Mouse (Mus musculus): ENCODE results near the gene Olfr503.
"Not testable (repeated sequence)": the region's sequence is repeated elsewhere in the genome, so short reads cannot be mapped to it uniquely, and the experiment has no call there.

The Olfr503 gene

GRCm38 (mm10) chr7:108544227-108544626, at the start of gene Olfr503:
Gene Olfr503, plus strand, starts transcription at chr7:108544527.
- DNase-seq (ENCODE audit: low read depth): not testable (repeated sequence)

- DNase-seq (ENCODE audit: low read depth): no peak
These were observed 19.4 kb upstream of the Olfr503 start, which contains the start of gene Olfr502 for GRCm38 (mm10) chr7:108524965-108525364. Gene Olfr502, minus strand, starts transcription at chr7:108525065.

- no peak for DNase-seq (ENCODE audit: low read depth)
These were observed 1.9 kb upstream of the Olfr503 start for GRCm38 (mm10) chr7:108542416-108542815.

GRCm38 (mm10) chr7:108565693-108566092, 21.4 kb downstream of the Olfr503 start, which contains the start of gene Olfr504:
Gene Olfr504, minus strand, starts transcription at chr7:108565793.
- no peak for DNase-seq (ENCODE audit: low read depth)

- DNase-seq (ENCODE audit: low read depth): no peak
These were observed 45.5 kb downstream of the Olfr503 start for GRCm38 (mm10) chr7:108589797-108590196.

Data from induced T-regulatory cell, adult 2 months (primary cell).